Mouse (Mus musculus) CD4-positive naive resting alpha-beta T cell, adult 76 days (primary cell): Measurements from ENCODE around the gene Gm4491. TPM values are rescaled to one million over a fixed set of nuclear protein-coding genes. Genes with fewer than 3 reads are reported as not detected.

Experiments used
- total RNA-seq: library from RNA; stranded (reverse); gene quantifications from one replicate; pipeline ENCODE4 v1.2.4, GENCODE M21; 2023

The Gm4491 gene
- total RNA-seq, result not detected

GRCm38 (mm10) chr14:57115823-57116544, at the start of gene Gm4491:
Gene Gm4491, minus strand, starts transcription at chr14:57115883.

GRCm38 (mm10) chr14:57133161-57133661, 17.5 kb upstream of the Gm4491 start, which contains the start of gene Gjb6:
Gene Gjb6, minus strand, starts transcription at chr14:57133611.

GRCm38 (mm10) chr14:57104106-57105023, 11.3 kb downstream of the Gm4491 start, which contains the start of gene Gjb2:
Gene Gjb2, minus strand, starts transcription at chr14:57104702.

Other genes starting within 250 kb of the Gm4491 start
- gene Zmym2, start 229.2 kb downstream of the Gm4491 start, total RNA-seq, result 99.9 TPM
- not detected for gene Gja3, start 57.8 kb downstream of the Gm4491 start, total RNA-seq
- gene Gjb2, start 11.2 kb downstream of the Gm4491 start, total RNA-seq, result 0.76 TPM
- gene Gjb6, start 17.7 kb upstream of the Gm4491 start, total RNA-seq, result not detected